Mouse (Mus musculus) ES-Bruce4 (cell line): ENCODE measurements at regions not wholly inside any gene's neighbourhood (a gene's known extent, or its start where the extent isn't known, plus 50 kb on each side); places are given as distances from the start of the nearest gene placed in this dataset.

Experiments used
- CTCF ChIP-seq: IDR thresholded peaks from one replicate; pipeline ENCODE4 v1.8.1; 2011; ENCODE audit warnings: low read depth, low read length
- EP300 ChIP-seq: IDR thresholded peaks from 2 replicates; pipeline ENCODE4 v1.6.1; 2011; ENCODE audit warnings: low read depth, low read length; ENCODE audit not compliant: insufficient read depth
- POLR2A ChIP-seq: IDR thresholded peaks from one replicate; pipeline ENCODE4 v1.8.1; 2011; ENCODE audit warnings: low read length; ENCODE audit not compliant: insufficient read depth

GRCm38 (mm10) chr14:120813938-120814337, 97.1 kb upstream of the Ipo5 start:
- no peak for TF ChIP-seq CTCF
- no peak for TF ChIP-seq EP300
- TF ChIP-seq POLR2A, result no peak
